Mouse (Mus musculus): ENCODE results near the gene Sema3b.

Sema3b gene

GRCm38 (mm10) chr9:107612945-107613569 lies 4.0 kb upstream of the Sema3b start:
- no peak for DNase-seq (ENCODE audit: low read depth, low spot score)

DNA sequence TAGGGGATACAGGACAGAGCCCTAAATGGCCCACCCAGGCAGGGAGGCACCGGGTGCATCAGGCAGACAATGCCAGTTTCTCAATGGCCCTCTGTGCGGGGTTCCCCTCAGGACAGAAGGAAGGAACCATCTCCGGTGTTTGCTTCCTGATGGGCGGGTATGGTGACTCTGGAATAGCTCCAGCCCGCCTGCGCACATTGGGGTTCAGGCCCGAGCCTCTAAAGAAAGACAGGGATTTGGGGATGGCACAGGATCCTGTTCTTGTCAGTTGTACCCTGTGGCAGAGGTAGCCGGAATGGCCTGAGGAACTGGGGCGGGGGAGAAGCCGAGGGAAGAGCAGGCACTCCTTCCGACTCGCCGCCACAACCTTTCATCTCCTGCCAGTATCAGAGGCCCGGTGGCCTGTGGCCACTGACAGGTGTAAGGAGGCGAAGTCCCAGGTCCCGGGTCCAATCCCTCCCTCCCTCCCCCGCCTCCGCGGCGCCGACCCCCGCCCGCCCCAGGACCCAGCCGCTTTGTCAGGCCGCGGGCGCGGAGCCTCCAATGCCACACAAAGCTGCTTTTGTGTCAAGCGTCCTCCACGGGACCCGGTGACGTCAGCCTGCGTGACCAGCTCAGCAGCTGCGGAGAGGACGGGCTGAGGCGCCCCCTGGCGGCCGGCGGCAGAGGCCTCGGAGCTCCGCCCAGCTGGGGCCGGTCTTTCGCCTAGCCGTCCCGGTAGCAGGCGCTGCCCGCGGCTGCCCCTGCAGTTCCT lies 3.3 kb upstream of the Sema3b start:
- DNase-seq (ENCODE audit: low read depth, low spot score), result peak; percentile 96

DNA sequence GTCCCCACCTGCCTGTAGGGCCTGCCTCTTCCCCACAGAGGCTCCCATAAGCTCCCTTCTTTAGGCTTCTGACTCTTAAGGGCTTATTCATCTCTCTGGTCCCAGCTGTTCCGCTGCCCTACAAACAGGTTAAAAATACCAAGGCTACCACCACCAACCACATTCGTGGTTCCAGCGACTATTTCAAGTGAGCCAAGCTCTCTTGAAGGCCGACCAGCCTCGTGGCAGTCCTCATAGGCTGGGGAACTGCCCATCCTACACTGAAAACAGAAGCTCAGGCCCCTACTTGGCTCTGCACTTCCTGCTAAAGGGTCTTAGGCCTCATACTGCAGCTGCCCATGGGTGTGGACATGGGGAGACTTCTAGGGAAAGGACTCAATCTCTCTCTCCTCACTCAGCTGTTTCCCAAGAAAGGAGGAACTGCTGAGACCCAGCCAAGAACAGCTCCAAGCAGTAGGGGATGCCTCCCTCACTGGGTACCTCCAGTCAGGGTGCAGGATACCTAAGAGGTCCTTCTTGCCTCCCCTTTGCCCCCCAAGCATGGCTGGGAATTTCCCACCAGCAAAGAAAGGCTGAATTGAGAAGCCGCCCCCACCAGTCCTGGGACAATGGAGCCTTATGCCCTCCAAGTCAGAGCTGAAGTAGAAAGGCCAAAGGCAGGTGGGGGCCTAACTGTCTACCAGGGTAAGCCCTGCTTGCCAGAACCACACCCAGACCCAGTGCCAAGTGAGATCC lies 2.6 kb upstream of the Sema3b start:
- DNase-seq (ENCODE audit: low read depth, low spot score), result no peak

DNA sequence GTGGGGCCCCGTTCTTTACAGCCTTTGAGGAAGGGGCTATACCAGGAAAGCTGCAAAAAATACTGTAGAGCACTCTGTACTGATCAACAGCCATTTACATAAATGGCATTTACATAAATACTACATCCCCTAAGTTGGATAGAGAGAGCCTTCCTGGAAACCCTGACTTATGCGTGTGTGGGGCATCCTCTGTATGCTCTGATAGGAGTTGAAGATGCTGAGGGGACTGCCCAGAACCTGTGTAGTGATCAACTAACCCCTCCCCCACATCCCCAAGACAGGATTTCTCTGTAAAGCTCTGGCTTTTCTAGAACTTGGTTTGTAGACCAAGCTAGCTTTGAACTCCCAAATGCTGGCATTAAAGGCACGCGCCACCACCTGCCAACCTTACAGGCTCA lies 403 bp upstream of the Sema3b start:
- DNase-seq (ENCODE audit: low read depth, low spot score), result no peak

DNA sequence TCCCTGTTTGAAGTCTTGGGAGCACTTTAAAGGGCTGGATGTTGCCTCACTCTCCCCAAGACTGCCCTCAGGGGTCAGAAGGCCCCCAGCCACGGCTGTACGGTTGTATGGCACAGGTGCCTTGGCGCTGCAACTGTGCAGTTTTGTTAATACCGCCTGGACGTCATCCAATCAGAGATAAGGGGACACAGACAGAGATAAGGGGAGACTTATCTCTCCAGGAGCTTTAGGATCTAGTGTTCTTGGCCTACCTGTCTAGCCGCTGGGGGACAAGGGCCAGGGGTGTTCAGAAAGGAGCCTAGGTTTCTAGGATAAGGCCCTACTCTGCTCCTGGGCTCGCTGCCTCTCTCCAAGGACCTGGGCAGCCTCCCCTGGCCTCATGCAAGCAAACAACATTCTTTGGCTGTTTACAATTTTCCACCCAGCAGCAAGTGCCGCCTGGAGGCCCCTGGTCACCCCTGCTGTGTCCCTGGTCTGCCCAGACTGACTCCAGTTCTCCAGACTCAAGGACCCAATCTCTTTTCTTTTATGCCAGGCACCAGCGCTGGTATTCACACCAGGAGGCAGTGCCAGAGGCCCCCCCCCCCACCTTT lies 1.3 kb downstream of the Sema3b start:
- no peak for DNase-seq (ENCODE audit: low read depth, low spot score)

GRCm38 (mm10) chr9:107607036-107607435 lies 2.0 kb downstream of the Sema3b start:
- DNase-seq (ENCODE audit: low read depth, low spot score), result no peak

DNA sequence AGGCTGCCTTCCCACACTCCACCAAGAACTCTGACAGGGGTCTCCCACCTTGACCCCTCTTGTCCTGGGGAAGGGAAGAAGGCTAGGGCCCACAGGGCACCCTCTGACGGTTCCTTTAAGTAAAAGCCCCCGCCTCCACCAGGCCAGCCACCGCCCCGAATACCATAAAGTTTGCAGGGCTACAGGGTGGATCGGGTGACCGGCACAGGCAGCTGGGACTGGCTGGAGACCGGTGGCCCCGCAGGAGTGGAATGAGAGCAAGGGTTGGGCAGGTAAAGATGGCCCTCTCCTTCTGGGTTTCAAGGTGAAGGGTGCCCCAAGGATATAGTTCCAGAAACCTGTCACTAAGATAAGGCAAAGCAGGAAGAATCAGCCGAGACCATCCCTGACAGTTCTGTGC lies 2.4 kb downstream of the Sema3b start:
- DNase-seq (ENCODE audit: low read depth, low spot score), result no peak

GRCm38 (mm10) chr9:107605041-107605661 lies 3.9 kb downstream of the Sema3b start:
- DNase-seq (ENCODE audit: low read depth, low spot score), result no peak

DNA sequence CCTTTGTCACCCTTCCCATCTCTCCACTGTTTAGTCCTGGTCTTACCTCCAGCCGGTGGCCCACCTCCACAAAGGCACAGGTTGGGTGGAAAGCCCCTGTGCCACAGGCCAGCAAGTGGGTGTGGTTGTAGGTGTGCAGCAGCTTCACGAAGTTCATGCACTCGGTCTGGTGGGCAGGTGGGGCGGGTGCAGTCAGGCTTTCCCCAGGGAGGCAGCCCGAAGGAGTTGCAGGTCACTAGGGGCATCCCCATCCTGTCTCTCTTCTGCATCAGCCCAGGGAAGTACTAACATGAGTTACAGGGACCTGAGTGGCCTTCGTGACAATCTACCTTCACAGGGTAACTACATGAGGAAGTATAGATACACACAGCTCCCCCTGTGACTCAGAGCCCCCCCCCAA lies 5.8 kb downstream of the Sema3b start:
- DNase-seq (ENCODE audit: low read depth, low spot score), result no peak

DNA sequence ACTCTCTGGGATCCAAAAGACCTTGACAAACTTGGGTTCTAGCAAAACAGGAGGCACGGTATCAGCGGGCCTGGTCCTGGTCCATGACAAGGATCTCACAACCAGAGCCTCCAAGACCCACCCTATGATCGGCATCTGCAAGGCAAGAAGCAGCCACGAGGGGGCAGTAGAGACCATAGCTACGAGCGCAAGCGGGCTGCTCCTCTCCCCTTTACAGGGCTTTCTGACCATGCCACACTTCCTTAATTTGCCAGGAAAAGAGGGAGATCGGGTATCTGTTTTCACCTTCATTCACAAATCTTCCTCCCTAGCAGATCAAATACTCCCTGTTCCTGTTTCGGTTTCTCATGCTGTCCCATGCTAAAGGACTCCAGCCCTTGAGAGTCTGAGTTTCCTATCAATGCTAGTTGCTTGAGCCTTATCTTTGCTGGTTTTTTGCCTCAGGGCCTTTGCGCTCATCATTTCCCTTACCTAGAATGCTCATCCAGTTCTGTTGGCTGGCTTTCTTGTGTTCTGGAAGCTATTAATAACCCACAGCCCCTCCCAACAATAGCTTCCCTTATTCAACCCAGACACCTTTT lies 6.9 kb downstream of the Sema3b start:
- DNase-seq (ENCODE audit: low read depth, low spot score), result peak; percentile 81

- no peak for DNase-seq (ENCODE audit: low read depth, low spot score)
Measured at GRCm38 (mm10) chr9:107601275-107601674, 7.8 kb downstream of the Sema3b start.

DNA sequence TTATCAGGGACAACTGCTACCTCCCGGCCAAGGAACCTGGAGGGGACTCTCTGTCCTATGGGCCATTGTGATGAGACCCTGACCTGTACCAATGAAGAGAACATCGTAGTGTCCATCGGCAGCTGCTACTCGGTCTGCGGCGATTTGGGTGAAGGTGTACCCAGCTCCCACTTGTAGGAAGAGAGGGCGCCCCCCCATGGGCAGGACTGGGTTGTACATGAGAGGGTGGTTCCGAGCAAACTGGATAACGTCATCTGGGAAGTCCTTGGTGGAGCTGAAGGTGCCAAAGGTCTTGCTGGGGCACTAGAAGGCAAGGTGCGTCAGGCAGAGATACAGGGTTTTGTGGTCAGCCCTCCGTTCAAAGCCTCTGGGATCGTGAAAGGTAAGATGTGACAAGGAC lies 8.3 kb downstream of the Sema3b start:
- DNase-seq (ENCODE audit: low read depth, low spot score), result no peak

DNA sequence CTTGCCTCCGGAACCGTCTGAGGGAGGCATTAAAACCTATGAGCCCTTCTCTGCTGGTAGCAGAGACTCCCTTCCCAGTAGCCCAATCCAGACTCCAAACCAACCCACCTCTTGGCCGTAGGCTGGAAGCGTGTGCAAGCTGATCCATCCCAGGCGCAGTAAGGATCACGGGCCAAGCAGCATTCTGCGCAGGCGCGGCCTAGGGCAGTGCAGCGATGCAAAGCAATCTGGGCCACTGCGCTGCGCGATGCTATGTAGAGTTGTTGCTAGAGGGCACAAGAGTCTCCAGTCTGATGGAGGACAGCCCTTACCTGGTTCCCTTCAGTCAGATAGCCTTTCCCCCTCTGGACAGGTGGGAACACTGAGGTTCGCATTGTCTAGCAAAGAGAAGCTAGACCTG lies 9.2 kb downstream of the Sema3b start:
- no peak for DNase-seq (ENCODE audit: low read depth, low spot score)

DNA sequence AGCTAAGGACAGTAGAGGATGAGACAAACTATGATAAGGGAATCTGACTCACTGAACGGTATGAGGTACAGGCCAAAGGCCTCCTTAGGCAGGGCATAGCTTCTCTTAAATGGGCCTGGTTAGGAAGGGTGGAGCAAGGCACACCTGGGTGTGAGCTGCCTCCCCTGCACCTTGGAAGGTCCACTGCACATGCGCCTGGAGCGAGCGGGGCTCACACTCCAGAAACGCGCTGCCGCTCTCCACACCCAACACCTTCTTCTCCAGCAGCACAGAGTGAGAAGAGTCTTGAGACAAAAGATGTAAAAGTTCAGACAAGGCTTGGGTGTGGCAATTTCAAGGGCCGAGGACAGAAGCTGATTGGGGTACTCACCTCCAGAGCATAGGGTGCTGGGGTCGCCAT lies 9.6 kb downstream of the Sema3b start:
- DNase-seq (ENCODE audit: low read depth, low spot score), result no peak

GRCm38 (mm10) chr9:107598385-107598784 lies 10.6 kb downstream of the Sema3b start:
- DNase-seq (ENCODE audit: low read depth, low spot score), result no peak

DNA sequence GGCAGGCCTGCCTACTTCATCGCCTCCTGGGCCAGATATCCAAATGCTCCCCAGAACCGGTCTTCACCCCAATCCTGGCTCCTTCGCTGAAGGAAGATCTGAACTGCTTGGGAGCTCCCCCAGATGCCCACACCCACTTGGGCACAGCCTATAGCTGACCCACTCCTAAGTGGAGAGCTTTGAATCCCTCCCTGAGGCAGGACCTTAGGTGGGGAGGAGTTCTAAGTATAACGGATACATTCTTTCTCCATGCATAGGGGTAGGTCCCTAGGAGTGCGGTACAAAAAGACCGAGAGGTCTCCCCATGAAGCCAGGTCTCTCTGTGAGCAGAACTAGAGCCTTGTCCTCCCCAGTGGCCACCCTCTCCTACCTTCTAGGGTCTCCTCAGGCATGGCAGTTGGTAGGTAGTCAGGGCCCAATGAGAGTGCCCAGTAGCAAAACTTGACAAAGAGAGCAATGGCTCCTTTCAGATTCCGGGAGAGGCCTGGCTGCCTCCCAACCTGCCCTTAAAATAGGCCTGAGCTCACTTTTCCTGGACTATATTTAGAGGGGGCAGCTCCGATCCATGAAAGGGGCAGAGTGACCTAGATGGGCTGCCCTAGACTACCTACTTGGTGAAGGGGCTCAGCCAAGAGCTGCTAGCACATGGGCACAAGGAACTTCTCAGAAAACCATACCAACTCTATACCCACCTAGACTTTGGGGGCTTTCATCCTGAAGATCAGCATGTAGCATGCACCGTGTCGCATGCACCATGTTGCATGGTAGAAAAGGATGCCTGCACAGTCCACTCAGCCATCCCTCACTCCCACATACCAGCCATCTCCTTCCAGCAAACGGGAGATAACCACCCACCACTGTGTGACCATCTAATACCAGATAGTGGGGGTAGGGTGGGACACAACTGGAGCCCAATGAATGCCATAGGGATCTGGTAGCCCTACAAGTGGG lies 12.1 kb downstream of the Sema3b start:
- DNase-seq (ENCODE audit: low read depth, low spot score), result no peak

- DNase-seq (ENCODE audit: low read depth, low spot score), result no peak
Measured at GRCm38 (mm10) chr9:107594281-107595062, 14.6 kb downstream of the Sema3b start.

DNA sequence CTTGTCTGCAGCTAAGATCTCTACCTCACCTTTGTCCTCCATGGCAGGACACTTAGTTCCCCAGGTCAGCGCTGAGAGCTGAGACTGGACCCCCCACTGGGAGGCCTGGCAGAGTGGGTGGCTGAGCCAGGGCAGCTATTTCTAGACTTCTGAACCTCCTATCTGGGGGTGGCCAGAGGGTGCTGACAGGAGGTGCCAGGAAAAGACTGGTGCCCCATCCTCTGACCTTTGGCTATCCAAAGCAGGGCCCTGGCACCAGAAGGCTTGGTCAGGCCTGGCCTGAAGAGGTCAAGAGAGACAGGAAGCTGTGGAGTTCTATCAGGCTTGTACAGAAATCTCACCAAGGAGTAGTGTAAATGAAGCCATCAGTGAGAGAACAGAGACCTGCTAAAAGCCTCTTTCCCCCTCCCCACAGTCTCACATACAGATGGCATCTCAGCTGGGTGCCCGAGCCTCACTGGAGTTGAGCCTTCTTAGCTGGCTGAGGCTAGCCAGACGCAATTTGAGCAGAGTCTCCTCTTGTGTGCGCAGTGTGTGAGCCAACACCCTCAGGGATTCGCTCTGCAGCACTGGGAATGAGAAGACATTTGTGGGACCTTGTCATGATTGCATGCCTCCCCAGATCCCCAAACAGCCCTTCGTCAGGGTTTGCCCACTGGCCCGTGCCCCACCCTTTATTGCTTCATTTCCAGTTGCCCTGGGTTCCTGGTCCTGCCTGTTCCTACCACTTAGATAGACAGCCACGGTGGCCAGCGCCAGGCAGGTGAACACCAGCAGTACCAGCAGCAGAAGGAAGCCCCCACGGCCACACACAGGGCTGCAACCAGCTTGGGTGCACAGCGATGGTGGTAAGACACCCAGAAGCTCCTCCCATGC lies 15.7 kb downstream of the Sema3b start:
- no peak for DNase-seq (ENCODE audit: low read depth, low spot score)

GRCm38 (mm10) chr9:107590773-107591060 lies 18.3 kb downstream of the Sema3b start:
- DNase-seq (ENCODE audit: low read depth, low spot score), result no peak

Measured in retina, postnatal 7 days (tissue).